In genomic region chr12:51822861-51823260, GRCm38 (mm10) we compare ENCODE assay signal across 24 mouse cellular contexts. TPM values are rescaled to one million over a fixed set of nuclear protein-coding genes. Genes with fewer than 3 reads are reported as not detected.
A peak's percentile ranks its signal among the peaks of the same experiment; 100 is the strongest.
DNase-seq lines count a peak whose midpoint lies in the region; ATAC-seq and TF ChIP-seq lines count a peak whose summit lies in the region.
"Had no signal": no experiment of that assay in that cellular context is flagged by ENCODE, and none has a peak within 500 bp of the region (broad histone marks: within the 10 kb centered on the region; RNA-seq: fewer than 3 reads in every experiment).

No protein-coding gene starts in this region.

- intact Hi-C loops in heart, postnatal 36 days (cut with DNase I) = no loop called here

- ATAC-seq in heart, embryonic 13.5 days (ENCODE audit: extremely low read depth, insufficient number of reproducible peaks, low FRiP score, low TSS enrichment) = no peak
- ATAC-seq in midbrain, postnatal 0 days (ENCODE audit: low FRiP score) = no peak
- no peak for ATAC-seq in midbrain, embryonic 14.5 days (ENCODE audit: low FRiP score, low TSS enrichment)
- no peak for ATAC-seq in frontal cortex, adult (ENCODE audit: low TSS enrichment)
- ATAC-seq: activated CD4-positive, CD25-positive, alpha-beta regulatory T cell, adult 4 months; forebrain, embryonic 14.5 days; intestine, postnatal 0 days had no signal

- no peaks in the 10 kb centered on the region for H3K9me3 ChIP-seq in heart, embryonic 13.5 days
- H3K9me3 ChIP-seq in midbrain, postnatal 0 days (ENCODE audit: low read length) = no peaks in the 10 kb centered on the region
- H3K9me3 ChIP-seq in midbrain, embryonic 14.5 days (ENCODE audit: control insufficient read depth, low read length) = no peaks in the 10 kb centered on the region
- H3K9me3 ChIP-seq: G1E; heart, embryonic 12.5 days; hindbrain, embryonic 12.5 days; limb, embryonic 12.5 days had no signal

- DNase-seq in heart, postnatal 36 days = no peak
- DNase-seq in midbrain, postnatal 0 days (ENCODE audit: low spot score) = peak; percentile 26
- DNase-seq in midbrain, embryonic 14.5 days = no peak
- peak; percentile 25 for DNase-seq in adrenal gland, postnatal 14 days
- DNase-seq in kidney, postnatal 14 days = no peak
- DNase-seq: cerebellum, adult 8-10 months; gastrocnemius, postnatal 25 days; heart, adult 18-20 months; heart, postnatal 14 days; kidney, postnatal 36 days; lung, adult 18-20 months; retina, postnatal 1 day; right cerebral cortex, postnatal 4 days; thymus, postnatal 25 days had no signal

- H3K4me1 ChIP-seq in heart, embryonic 13.5 days = peaks cover 54% of the 10 kb centered on the region
- peaks cover 3% of the 10 kb centered on the region; the same call in 1 of the 2 replicates for H3K4me1 ChIP-seq in midbrain, postnatal 0 days (ENCODE audit: insufficient read depth, low read length)
- H3K4me1 ChIP-seq in midbrain, embryonic 14.5 days (ENCODE audit: control insufficient read depth, insufficient read depth, low read length) = peaks cover 11% of the 10 kb centered on the region

- no peaks in the 10 kb centered on the region for H3K27me3 ChIP-seq in heart, embryonic 13.5 days (replicated peaks)
- H3K27me3 ChIP-seq in midbrain, postnatal 0 days (ENCODE audit: insufficient read depth, low read length) = no peaks in the 10 kb centered on the region
- no peaks in the 10 kb centered on the region for H3K27me3 ChIP-seq in midbrain, embryonic 14.5 days (ENCODE audit: control insufficient read depth, insufficient read depth, low read length)
- H3K27me3 ChIP-seq: CH12.LX; heart, embryonic 12.5 days; hindbrain, embryonic 12.5 days; limb, embryonic 12.5 days had no signal

- 38% methylated on average over 2 of the region's 2 CpGs for WGBS in heart, embryonic 13.5 days
- 79% methylated on average over 2 of the region's 2 CpGs for WGBS in midbrain, postnatal 0 days
- 80% methylated on average over 2 of the region's 2 CpGs for WGBS in midbrain, embryonic 14.5 days

- no peak overlapping the region; the same call in 1 of the 2 replicates for H3K4me3 ChIP-seq in heart, embryonic 13.5 days
- H3K4me3 ChIP-seq in midbrain, postnatal 0 days (ENCODE audit: low read depth, low read length) = no peak overlapping the region
- H3K4me3 ChIP-seq in midbrain, embryonic 14.5 days (replicated peaks; ENCODE audit: low read depth, low read length) = no peak overlapping the region
- H3K4me3 ChIP-seq: heart, embryonic 12.5 days; hindbrain, embryonic 12.5 days; limb, embryonic 12.5 days had no signal

- peaks cover 30% of the 10 kb centered on the region for H3K36me3 ChIP-seq in heart, embryonic 13.5 days
- no peaks in the 10 kb centered on the region for H3K36me3 ChIP-seq in midbrain, postnatal 0 days (ENCODE audit: insufficient read depth, low read length)
- peaks cover 10% of the 10 kb centered on the region; the same call in 1 of the 2 replicates for H3K36me3 ChIP-seq in midbrain, embryonic 14.5 days (ENCODE audit: control insufficient read depth, insufficient read depth, low read length)

- no peak overlapping the region for H3K4me2 ChIP-seq in heart, embryonic 13.5 days
- no peak overlapping the region for H3K4me2 ChIP-seq in midbrain, postnatal 0 days (ENCODE audit: low read depth, low read length, poor library complexity, severe bottlenecking)
- no peak overlapping the region for H3K4me2 ChIP-seq in midbrain, embryonic 14.5 days (ENCODE audit: low read length)
- H3K4me2 ChIP-seq: heart, embryonic 12.5 days; hindbrain, embryonic 12.5 days; limb, embryonic 12.5 days had no signal

- H3K9ac ChIP-seq in heart, embryonic 13.5 days = peak overlapping the region; percentile 19; the same call in 1 of the 2 replicates
- no peak overlapping the region for H3K9ac ChIP-seq in midbrain, postnatal 0 days (replicated peaks; ENCODE audit: low read length, poor library complexity, severe bottlenecking)
- no peak overlapping the region for H3K9ac ChIP-seq in midbrain, embryonic 14.5 days (replicated peaks; ENCODE audit: low read length)
- H3K9ac ChIP-seq: heart, embryonic 12.5 days; hindbrain, embryonic 12.5 days; limb, embryonic 12.5 days had no signal

- H3K27ac ChIP-seq in heart, embryonic 13.5 days (replicated peaks) = no peak overlapping the region
- no peak overlapping the region for H3K27ac ChIP-seq in midbrain, postnatal 0 days (ENCODE audit: low read depth, low read length)
- no peak overlapping the region for H3K27ac ChIP-seq in midbrain, embryonic 14.5 days (replicated peaks; ENCODE audit: low read depth, low read length)
- H3K27ac ChIP-seq: hindbrain, embryonic 12.5 days; limb, embryonic 12.5 days had no signal

- no peak for TF ChIP-seq CTCF in midbrain, postnatal 0 days (IDR thresholded peaks at IDR 0.05)

RNA-seq across cellular contexts. Expression of gene Hectd1, which starts 6.5 kb away (rescaled TPM):
- 28.7 and 32.0 TPM in 2 replicates for polyA plus RNA-seq in heart, embryonic 13.5 days (2015; fragmentation: Nextera tagmentation; extraction: Ambion mirVana)
- 10 to 100 TPM; 83.2 to 88.7 TPM for total RNA-seq in heart, postnatal 36 days (2021)
- total RNA-seq in midbrain, postnatal 0 days (2014; rRNA removed) = 75.7 and 91.7 TPM in 2 replicates
- 24.9 and 29.5 TPM in 2 replicates for polyA plus RNA-seq in midbrain, postnatal 0 days (2015; fragmentation: Nextera tagmentation; extraction: Ambion mirVana)
- polyA plus RNA-seq in midbrain, embryonic 14.5 days (2014; fragmentation: Nextera tagmentation; extraction: Ambion mirVana) = 41.9 and 47.5 TPM in 2 replicates
- 92.9 and 94.0 TPM in 2 replicates for total RNA-seq in adrenal gland, postnatal 14 days (2021)

Comparison
In these comparisons a context has a peak if more than half of its experiments do, and no peak if none do; other contexts are left out.
1. DNase-seq: peak in midbrain, postnatal 0 days (single experiment) and adrenal gland, postnatal 14 days (single experiment); none in heart, postnatal 36 days (0 of 2), midbrain, embryonic 14.5 days (single experiment) and kidney, postnatal 14 days (single experiment).